Mouse (Mus musculus) adrenal gland, adult (tissue): ENCODE measurements around the gene Cldnd1.

Source experiments
- DNase-seq, 2 experiments: peaks; one replicate each; pipeline ENCODE4 v3.0.0; 2022 to 2023; ENCODE audit warnings: low spot score in 1 of 2; ENCODE audit not compliant: inconsistent age in 2 of 2

Gene Cldnd1

GRCm38 (mm10) chr16:58708601-58709475 lies 18.9 kb upstream of the Cldnd1 start:
- no peak for DNase-seq

GRCm38 (mm10) chr16:58709536-58709935 lies 18.2 kb upstream of the Cldnd1 start:
- DNase-seq: no peak

GRCm38 (mm10) chr16:58712221-58712620 lies 15.5 kb upstream of the Cldnd1 start:
- peak in 1 of 2 experiments; percentile 36 for DNase-seq

- DNase-seq: no peak
Measured at GRCm38 (mm10) chr16:58713128-58713527, 14.6 kb upstream of the Cldnd1 start.

GRCm38 (mm10) chr16:58715018-58715417 lies 12.7 kb upstream of the Cldnd1 start:
- DNase-seq: no peak

GRCm38 (mm10) chr16:58718666-58719120 lies 9.0 kb upstream of the Cldnd1 start, which contains the start of gene Gpr15:
Gene Gpr15, minus strand, starts transcription at chr16:58719070.
- DNase-seq: no peak

- DNase-seq: no peak
Measured at GRCm38 (mm10) chr16:58722292-58722691, 5.4 kb upstream of the Cldnd1 start.

- no peak for DNase-seq
Measured at GRCm38 (mm10) chr16:58726680-58727476, 832 bp upstream of the Cldnd1 start.

GRCm38 (mm10) chr16:58728176-58728671 lies 514 bp downstream of the Cldnd1 start:
- DNase-seq: no peak

- no peak for DNase-seq
Measured at GRCm38 (mm10) chr16:58738205-58738604, 10.5 kb downstream of the Cldnd1 start.

GRCm38 (mm10) chr16:58738800-58739199 lies 11.1 kb downstream of the Cldnd1 start:
- no peak for DNase-seq

GRCm38 (mm10) chr16:58740751-58741150 lies 13.0 kb downstream of the Cldnd1 start:
- DNase-seq: no peak

GRCm38 (mm10) chr16:58746715-58747114 lies 19.0 kb downstream of the Cldnd1 start:
- no peak for DNase-seq

GRCm38 (mm10) chr16:58751314-58751713 lies 23.6 kb downstream of the Cldnd1 start:
- peak in 1 of 2 experiments; percentile 44 for DNase-seq

GRCm38 (mm10) chr16:58756191-58756590 lies 28.5 kb downstream of the Cldnd1 start:
- DNase-seq: no peak

- no peak for DNase-seq
Measured at GRCm38 (mm10) chr16:58763076-58763475, 35.4 kb downstream of the Cldnd1 start, which contains the start of gene Olfr172. Gene Olfr172, minus strand, starts transcription at chr16:58763176.
